Mouse (Mus musculus) fat pad, adult 2 months (tissue): ENCODE data around the gene Zcchc14.

Experiments used
- DNase-seq: peaks from one replicate; pipeline ENCODE4 v3.0.0-alpha.2; 2011; ENCODE audit warnings: low read depth, low spot score; ENCODE audit errors: extremely low read depth

The Zcchc14 gene

GRCm38 (mm10) chr8:121652774-121653323 is at the start of gene Zcchc14:
Gene Zcchc14 (minus strand): TSS chr8:121652901.
- peak; percentile 59 for DNase-seq

- DNase-seq, result no peak
Measured at GRCm38 (mm10) chr8:121699936-121700335, 47.2 kb upstream of the Zcchc14 start.

GRCm38 (mm10) chr8:121698615-121699101 is 46.0 kb upstream of the Zcchc14 start:
- no peak for DNase-seq

GRCm38 (mm10) chr8:121697735-121698614 is 45.3 kb upstream of the Zcchc14 start:
- DNase-seq, result no peak

GRCm38 (mm10) chr8:121695585-121696184 is 43.0 kb upstream of the Zcchc14 start:
- DNase-seq, result peak; percentile 8

- DNase-seq, result no peak
Measured at GRCm38 (mm10) chr8:121694453-121694852, 41.8 kb upstream of the Zcchc14 start.

- no peak for DNase-seq
Measured at GRCm38 (mm10) chr8:121688496-121688895, 35.8 kb upstream of the Zcchc14 start.

GRCm38 (mm10) chr8:121687455-121688161 is 34.9 kb upstream of the Zcchc14 start:
- DNase-seq, result no peak

GRCm38 (mm10) chr8:121685419-121685818 is 32.7 kb upstream of the Zcchc14 start:
- DNase-seq, result no peak

- DNase-seq, result no peak
Measured at GRCm38 (mm10) chr8:121683083-121683832, 30.6 kb upstream of the Zcchc14 start.

- no peak for DNase-seq
Measured at GRCm38 (mm10) chr8:121681457-121681856, 28.8 kb upstream of the Zcchc14 start.

GRCm38 (mm10) chr8:121680896-121681295 is 28.2 kb upstream of the Zcchc14 start:
- DNase-seq, result no peak

- DNase-seq, result no peak
Measured at GRCm38 (mm10) chr8:121678696-121679095, 26.0 kb upstream of the Zcchc14 start.

- DNase-seq, result no peak
Measured at GRCm38 (mm10) chr8:121675701-121676100, 23.0 kb upstream of the Zcchc14 start.

GRCm38 (mm10) chr8:121675161-121675560 is 22.5 kb upstream of the Zcchc14 start:
- no peak for DNase-seq

- DNase-seq, result no peak
Measured at GRCm38 (mm10) chr8:121674524-121674923, 21.8 kb upstream of the Zcchc14 start.

GRCm38 (mm10) chr8:121673917-121674316 is 21.2 kb upstream of the Zcchc14 start:
- DNase-seq, result no peak

GRCm38 (mm10) chr8:121673153-121673552 is 20.5 kb upstream of the Zcchc14 start:
- no peak for DNase-seq

- no peak for DNase-seq
Measured at GRCm38 (mm10) chr8:121669208-121669607, 16.5 kb upstream of the Zcchc14 start.

- no peak for DNase-seq
Measured at GRCm38 (mm10) chr8:121668553-121668952, 15.9 kb upstream of the Zcchc14 start.
